Mouse (Mus musculus) gastrocnemius, adult 18-20 months (tissue): Measurements from ENCODE around the gene Smap2. TPM values are rescaled to one million over a fixed set of nuclear protein-coding genes. Genes with fewer than 3 reads are reported as not detected.

ENCODE experiments used
- DNase-seq: peaks from one replicate; pipeline ENCODE4 v3.0.0; 2021; ENCODE audit warnings: low spot score
- total RNA-seq, 2 experiments: library from RNA; stranded (reverse); gene quantifications; 2 replicates each; pipeline ENCODE4 v1.2.3; 2021

Gene Smap2
- total RNA-seq, 2 experiments from 2014 or later, result 13.5 to 17.3 TPM

DNA sequence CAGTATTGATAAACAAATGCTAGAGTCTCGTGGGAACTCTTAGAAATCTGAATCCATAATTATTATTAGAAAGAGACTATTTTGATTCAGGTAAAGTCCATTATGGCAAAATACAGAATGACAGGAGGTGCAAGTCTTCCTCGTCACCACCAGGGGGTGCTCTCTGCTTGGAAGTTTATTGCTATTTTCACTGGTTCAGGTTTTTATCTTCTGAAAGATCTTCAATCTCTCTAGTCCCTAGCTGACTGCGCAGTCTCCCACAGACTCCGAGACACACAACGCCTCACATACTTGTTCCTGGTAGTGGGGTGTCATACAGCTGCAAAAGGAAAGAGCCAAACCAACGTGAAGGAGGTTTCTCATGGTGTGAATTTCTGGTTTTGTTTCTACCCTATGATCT, 30.6 kb downstream of the Smap2 start:
- DNase-seq, result peak; percentile 31

DNA sequence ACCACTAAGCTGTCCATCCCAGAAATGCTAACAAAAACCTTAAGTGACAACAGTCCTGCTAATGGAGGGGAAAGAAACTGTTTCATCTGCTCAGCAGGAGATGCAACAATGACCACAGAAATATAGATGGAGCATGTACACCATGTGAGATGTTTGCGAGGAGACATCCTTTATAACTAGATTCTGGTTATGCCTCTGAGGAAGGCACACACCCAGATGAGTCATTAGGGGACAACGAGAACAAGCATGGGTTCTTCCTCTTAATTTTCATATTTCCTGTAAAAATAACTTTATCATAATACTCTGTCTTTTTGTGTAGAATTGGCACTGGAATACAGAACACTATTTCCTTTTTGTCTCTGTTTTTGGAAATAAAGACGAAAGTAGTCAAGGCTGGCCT, 38.8 kb downstream of the Smap2 start:
- no peak for DNase-seq

DNA sequence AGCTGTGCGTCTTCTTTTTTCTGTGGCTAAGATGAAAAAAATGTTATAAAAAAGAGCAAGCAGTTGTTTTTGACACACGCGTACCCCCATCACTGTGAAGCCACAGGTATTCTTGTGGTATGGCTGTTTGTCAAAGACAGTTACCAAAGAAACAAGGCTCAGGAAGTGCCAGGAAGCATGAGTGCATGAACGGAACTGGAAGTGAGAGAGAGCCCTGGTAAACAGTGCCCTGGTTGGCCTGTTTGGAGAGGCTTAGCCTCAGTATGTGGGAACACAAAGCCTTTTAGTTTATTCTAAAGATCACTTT, 41.7 kb downstream of the Smap2 start:
- DNase-seq, result no peak

DNA sequence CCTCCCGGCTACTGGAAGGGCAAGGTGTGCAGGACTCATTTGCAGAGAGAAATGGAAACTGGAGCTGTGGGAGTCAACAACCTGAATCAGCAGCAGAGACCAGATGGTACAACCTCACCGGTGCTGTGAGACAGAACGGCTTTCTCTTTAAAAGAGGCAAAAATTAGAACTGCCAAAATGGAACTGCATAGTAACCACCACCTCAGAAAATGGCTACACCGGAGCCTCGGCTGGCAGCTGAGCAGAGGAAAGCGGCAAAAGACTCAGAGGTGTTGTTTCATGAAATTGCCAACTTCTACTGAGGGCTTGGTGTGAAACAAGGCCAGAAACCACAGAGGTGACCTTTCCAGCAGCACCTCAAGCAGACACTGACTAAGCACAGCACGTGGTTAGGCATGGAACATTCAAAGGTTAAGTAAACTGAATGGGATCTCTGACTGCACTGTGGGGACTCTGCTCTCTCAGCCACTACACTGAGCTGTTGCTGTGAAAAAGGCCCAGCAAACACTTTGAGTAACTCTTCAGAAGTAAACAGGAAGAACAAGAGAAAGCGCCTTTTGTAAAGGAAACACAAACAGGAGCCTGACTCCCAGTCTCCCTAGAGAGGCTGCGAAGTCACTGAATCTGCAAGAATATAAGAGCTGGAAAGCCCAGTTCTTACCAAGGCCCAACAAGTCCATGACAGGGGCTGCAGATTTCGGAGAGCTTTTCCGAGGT, 42.2 kb downstream of the Smap2 start:
- DNase-seq, result no peak

DNA sequence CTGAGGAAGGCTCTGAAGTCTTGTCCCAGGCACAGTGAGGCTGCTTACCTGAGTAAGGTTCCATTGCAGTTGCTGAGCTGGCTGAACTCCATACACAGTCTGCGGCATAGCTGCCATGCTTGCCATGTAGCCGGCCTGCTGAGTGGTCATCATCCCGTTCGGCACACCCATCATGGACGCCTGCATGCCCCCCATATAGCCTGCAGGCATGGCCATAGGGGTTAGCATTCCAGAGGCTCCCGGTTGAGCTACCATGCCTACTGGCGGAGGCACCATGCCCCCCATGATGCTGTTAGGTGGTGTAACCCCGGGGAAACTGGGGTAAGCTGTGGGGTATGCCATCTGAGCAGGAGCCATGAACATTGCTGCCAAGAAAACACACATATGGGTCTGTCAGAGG, 45.2 kb downstream of the Smap2 start:
- DNase-seq, result no peak

DNA sequence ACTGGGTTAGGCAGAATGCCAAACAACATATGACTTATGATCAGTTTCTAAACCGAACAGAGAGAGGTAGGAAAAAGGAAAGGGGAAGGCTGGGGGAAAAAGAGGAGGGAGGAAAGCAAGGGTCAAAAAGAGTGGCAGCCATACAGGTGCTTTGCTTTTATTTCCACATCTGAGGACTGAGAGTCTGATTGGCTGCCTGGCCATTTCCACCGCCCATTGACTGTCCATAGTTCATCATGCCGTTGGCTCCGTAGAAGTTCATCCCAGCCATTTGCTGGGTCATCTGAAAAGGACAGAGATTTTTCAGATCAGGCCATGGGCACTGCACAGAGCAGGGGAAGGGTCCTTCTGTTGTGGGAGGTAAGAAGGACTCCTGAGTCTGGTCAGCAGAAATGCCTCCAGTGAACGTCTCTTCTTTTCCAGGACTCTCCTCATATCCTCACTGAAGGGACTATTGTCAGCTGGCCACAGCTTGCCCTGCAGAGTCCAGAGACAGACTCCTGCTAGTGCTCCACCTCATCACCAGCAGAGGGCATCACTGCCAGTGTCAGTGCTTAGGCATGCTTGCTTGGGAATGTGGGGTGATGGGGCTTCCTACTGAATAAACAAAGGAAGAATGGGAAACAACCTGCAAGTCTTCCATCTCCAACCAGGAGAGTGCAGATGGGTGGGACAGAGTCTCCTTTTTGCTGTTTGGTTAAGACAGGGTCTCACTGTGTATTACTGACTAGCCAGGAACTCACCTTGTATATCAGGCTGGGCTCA, 47.5 kb downstream of the Smap2 start:
- no peak for DNase-seq

DNA sequence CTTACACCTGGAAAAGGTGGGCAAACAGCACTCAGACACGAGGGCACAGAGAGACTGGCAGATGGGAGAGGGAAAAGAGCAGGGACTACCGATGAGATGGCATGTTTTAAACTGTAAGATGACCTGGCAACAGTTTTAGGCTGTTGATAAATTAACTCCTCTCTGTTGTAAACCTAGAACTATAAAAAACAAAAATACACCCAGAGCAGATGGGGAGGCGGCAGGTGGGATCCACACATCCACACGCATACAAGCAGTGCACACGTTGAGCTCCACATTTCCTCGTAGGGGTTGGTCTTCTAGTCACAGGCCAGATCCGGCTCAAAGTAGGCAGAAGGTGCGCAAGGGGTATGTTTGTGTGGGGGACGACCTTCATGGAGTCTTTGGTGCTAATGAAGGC, 48.6 kb downstream of the Smap2 start:
- DNase-seq, result no peak

DNA sequence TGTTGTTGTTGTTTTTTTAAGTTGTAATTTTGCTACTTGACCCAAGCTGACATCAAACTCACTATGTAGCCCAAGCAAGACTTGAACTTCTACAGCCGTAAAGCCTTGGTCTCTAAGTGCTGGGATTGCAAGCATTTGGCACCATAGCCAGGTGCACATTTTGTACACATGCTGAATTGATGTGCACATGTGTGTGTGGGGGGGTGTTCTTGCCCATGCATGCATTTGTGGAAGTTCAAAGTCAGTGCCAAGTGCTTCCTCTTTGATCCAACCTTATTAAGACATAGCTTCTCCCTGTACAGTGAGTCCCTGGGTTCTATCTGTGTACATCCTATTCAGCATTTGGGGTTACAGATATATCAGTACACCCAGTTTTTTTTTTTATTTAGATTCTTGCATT, 61.5 kb downstream of the Smap2 start:
- no peak for DNase-seq

DNA sequence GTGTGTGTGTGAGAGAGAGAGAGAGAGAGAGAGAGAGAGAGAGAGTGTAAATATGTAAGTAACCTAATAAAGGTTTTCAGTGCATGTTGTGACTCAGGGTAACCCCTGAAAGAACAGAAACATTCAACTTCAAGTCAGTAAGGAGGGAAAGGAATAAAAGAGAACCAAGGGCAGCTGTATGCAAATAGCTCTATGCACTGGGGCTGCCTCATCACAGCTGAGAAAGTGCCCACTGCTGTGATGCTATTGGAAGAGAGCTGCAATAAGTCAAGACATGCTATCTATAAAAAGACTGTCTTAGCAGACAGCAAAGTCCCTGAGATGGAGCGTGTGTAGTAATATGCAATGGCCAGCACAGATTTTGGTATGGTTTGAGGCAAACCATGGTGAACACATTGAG, 63.4 kb downstream of the Smap2 start:
- no peak for DNase-seq

DNA sequence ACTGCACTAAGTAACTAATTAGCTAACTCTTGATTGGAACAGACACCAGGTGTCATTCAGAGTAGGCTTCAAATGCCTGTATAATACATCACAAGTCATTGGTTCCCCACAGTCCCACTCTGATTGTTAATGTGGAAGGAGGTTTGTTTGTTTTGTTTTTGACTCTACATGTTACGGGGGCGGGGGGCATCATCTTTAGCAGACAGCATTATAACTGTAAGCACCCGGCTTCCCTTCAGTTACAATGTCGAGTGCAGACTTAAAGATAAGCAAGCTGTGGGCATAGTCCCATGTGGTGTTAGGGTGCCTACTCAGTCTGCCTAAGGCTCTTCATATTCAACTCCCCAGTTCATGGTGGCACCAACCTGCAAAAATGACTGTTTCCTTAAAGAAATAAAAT, 64.0 kb downstream of the Smap2 start:
- DNase-seq, result no peak

DNA sequence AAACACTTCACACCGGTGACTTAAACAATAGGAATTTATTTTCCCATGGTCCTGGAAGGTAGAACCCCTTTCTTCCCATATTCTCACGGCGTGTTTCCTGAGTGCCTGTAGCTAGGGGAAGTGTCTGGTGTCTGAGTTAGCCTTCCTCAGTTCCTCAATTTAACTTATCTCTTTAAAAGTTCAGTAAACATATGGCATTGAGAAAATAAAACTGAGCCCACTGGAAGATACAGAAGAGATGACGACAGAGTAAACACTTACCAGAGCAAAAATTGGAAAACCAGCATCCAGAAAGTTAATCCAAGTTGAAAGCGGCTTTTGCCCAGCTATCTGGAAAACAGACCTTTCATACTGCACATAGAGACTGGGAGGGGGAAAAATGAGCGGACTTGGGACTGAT, 64.9 kb downstream of the Smap2 start:
- DNase-seq, result no peak

DNA sequence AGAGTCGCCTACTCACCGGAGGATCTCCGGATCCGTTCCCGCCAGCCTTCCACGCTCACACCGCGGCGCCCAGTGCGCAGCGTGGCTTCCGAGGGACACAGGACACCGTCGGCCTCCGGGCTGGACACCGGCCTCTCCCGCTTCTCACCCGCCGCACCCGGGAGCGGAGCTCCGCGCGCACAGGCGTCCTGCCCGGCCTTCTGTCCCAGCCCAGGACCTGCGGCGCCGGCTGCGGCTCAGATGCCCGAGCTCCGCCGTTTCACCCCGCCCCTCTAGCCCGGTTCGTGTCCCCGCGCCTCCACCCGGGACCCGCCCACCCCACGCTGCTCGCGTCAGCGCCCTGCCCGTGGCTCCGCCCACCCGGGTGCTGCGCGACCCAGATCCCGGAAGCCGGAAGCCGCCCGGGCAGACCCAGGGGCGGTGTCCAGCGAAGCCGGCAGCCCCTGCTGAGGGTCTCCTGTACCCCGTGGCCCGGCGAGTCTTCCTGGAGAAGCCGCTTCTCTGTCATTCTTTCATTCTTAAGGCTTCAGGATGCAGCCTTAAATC, 65.5 kb downstream of the Smap2 start, which contains the start of gene Zfp69:
TSS of gene Zfp69 (minus strand) at position 272 of the 546 bp plus-strand sequence.
- DNase-seq, result peak; percentile 87

DNA sequence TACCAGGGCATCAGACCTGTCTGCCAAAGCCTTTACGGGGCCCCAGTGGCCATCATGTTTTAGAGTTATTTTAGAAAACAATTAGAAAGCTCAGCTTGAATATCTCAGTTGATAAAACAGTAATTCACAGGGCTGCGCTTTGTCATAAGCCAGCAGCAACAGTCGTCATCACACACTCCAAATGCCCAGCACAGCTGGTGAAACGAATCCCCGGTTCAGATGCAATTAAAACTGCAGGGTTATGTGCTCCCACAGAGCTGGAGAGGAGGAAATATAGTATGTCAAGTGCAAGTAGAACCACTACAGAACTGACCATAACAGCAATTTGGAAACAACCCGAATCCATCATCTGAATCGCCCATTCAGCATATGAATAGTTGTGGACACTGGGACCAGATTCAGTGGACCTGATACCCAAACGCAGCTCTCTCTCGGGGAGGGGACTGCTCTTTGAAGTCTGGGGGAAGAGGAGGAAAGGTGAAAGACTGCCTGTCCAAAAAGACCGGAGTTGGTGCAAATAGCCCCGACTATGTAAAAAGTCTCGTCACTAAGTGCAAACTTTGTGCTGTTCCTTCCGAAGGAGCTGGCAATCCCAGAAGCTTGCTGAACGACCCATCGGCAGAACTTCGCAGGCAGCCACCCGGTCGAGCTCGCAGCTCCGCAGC, 66.2 kb downstream of the Smap2 start:
- no peak for DNase-seq

DNA sequence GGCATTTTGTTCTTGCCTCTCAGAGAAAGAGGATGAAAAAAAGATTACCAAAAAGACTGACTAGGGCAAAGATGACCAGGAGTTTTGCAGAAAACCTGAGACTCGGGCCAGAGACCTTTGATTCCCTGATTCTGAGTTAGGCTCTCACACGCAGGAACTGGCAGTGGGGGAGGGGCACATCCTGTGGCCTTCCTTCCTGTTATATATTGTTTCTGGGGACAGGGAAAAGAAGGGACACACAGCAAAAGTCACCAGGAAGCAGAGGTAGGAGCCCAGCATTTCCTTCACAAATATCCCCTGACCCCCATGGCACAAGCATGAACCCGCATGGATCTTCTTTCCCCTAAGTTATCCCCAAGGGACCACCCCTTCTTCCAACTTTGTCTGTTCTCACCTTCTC, 68.1 kb downstream of the Smap2 start:
- DNase-seq, result no peak

DNA sequence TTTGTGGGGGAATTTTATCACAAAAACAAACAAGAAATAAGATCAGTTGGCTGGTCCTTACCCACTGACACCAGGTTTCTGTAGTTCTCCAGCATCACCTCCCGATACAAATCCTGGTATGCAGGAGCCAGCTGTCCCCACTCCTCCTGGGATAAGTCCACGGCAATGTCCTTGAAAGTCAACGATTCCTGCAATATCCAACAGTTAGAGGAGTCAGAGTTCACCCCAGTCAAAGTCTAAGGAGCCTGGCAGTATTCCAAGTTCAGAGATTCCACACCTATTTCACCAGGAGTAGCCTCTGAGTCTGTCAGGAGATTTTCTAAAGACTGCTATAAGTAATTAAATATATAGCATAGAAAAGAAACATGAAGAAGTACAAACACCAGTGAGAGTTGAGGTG, 82.0 kb downstream of the Smap2 start:
- DNase-seq, result no peak

DNA sequence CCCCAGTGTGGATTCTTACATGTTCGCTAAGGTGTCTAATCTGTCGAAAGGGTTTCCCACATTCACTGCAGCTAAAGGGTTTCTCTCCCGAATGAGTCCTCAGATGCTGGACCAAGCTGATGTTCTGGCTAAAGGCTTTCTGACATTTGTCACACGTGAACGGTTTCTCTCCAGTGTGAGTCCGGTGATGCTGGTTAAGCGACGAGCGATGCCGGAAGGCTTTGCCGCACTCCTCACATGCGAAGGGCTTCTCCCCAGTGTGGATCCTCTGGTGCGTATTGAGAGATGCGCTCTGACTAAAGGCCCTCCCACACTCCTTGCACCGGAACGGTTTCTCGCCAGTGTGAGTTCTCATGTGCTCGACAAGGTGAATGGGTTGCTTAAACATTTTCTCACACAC, 86.3 kb downstream of the Smap2 start:
- DNase-seq, result no peak

DNA sequence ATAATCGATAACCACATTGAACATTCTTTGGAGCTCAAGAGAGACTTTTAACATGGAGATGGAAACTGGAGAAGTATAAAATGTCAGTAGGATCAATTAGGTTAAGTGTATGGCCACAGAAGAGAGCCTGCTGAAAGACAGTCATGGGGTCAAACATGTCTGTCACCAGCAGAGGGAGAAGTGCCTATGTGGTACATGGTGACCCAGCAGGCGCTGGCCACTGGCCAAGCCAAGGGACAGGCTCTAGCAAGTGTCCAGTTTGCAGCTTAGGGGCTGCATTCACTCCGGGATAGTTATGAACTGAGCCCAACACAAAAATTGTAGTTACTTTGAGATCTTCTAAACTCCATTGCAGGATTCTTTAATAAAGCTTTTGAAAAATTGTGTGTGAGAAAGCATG, 88.4 kb downstream of the Smap2 start:
- DNase-seq, result no peak

DNA sequence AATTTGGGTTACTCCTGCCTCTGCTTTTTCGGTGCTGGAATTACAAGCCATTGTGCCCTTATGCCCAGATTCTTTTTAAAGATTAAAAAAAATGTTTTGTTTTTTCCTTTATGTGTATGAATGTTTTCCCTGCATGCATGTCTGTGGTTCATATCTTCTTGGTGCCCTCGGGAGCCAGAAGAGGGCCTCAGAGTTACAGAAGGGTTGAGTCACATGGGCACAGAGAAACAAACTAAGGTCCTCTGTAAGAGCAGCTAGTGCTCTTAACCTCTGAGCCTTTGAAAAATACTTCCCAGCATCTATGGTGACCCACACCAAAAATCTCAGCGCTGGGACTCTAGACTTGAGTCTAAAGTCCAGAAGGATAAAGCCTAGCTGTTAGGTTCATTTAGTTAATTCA, 91.7 kb downstream of the Smap2 start:
- DNase-seq, result peak; percentile 18

DNA sequence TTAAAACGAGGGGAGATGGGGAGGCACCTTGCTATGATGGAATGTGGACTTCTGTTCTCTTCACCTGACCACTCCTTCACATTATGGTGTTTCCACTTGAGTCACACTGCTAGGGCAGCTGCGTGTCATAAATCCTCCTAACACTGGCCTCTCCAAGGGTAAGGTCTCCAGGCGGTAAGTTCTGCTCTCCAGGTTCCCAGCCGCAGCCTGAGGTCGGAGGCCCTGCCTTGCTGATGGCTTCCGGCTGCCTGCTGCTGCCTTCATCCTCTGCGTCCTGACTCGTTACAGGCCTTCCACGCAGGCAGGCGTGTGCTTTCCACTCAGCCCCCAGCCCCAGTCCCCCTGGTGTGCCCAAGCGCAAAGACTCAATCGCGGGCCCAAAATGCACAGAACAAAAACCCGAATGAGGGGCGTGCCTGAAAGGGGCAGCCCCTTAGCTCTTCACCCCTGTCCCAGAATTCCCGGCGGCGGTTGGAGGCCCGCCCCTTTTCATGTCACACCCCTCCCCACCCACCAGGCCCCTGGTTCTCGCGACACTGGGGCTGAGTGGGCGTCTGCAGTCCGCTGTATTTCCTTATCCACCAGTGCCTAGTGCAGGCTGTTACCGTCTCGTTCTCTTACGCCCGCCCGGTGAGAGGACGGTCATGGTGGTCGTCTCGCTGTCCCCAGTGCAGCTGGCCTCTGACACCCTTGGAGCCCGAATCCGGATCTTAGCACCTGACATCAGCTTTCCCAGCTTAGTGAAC, 92.3 kb downstream of the Smap2 start, which contains the start of gene Exo5:
TSS of gene Exo5 (minus strand) at position 464 of the 746 bp plus-strand sequence.
- peak; percentile 86 for DNase-seq

DNA sequence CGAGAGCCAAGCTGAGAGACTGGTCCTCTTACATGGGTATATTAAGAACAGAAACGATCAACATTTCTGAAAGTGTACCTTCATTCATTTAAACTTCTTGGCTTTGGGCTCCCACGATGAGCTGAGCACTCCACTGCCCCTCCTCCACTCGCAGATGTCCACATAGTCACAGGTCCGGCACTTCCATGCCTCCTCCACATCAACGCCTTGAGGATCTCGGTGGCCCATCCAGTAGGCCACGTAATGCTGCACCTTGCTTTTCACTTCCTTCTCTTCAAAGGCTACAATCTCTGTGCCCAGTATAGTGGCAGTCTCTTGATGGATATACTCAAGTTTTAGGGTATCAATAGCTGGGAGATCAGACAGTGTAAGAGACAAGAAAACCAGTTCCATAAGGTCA, 95.6 kb downstream of the Smap2 start:
- no peak for DNase-seq
